Mouse (Mus musculus) liver, postnatal 0 days (tissue): ENCODE results near the gene Tex101. TPM values are rescaled to one million over a fixed set of nuclear protein-coding genes. Genes with fewer than 3 reads are reported as not detected.
"Not testable (repeated sequence)": the region's sequence is repeated elsewhere in the genome, so short reads cannot be mapped to it uniquely, and the experiment has no call there.

ENCODE experiments used
- ATAC-seq: fragments of 200-750 bp; cut with Nextera tagmentation; 2 replicates; pipeline ENCODE4 v1.8.0; 2017; ENCODE audit warnings: mild to moderate bottlenecking, moderate library complexity
- DNase-seq: peaks from one replicate; pipeline ENCODE4 v3.0.0-alpha.2; 2016
- H3K27ac ChIP-seq: fragments of 300-500 bp; sonication (generic); 2 replicates; pipeline ENCODE4 v1.5.1; 2014; ENCODE audit warnings: antibody characterized with exemption, moderate library complexity, mild to moderate bottlenecking, low read depth
- H3K27me3 ChIP-seq: fragments of 300-500 bp; sonication (generic); 2 replicates; pipeline ENCODE4 v1.6.1; 2014; ENCODE audit warnings: low read length, control low read depth, mixed read lengths; ENCODE audit not compliant: insufficient read depth
- H3K36me3 ChIP-seq: fragments of 300-500 bp; sonication (generic); replicated peaks from 2 replicates; pipeline ENCODE4 v1.6.1; 2014; ENCODE audit warnings: mild to moderate bottlenecking, control low read depth, low read length, moderate library complexity, mixed read lengths; ENCODE audit not compliant: insufficient read depth
- H3K4me1 ChIP-seq: fragments of 300-500 bp; sonication (generic); 2 replicates; pipeline ENCODE4 v1.6.1; 2014; ENCODE audit warnings: antibody characterized with exemption, mild to moderate bottlenecking, control low read depth; ENCODE audit not compliant: insufficient read depth
- H3K4me2 ChIP-seq: fragments of 300-500 bp; sonication (generic); 2 replicates; pipeline ENCODE4 v1.6.1; 2014; ENCODE audit warnings: low read depth, mild to moderate bottlenecking, low read length, moderate library complexity, mixed read lengths
- H3K4me3 ChIP-seq: fragments of 300-500 bp; sonication (generic); 2 replicates; pipeline ENCODE4 v1.5.1; 2014; ENCODE audit warnings: low read depth, low read length
- H3K9ac ChIP-seq: fragments of 300-500 bp; sonication (generic); replicated peaks from 2 replicates; pipeline ENCODE4 v1.6.1; 2014; ENCODE audit warnings: mild to moderate bottlenecking, moderate library complexity
- H3K9me3 ChIP-seq: fragments of 300-500 bp; sonication (generic); 2 replicates; pipeline ENCODE4 v1.6.1; 2016; ENCODE audit warnings: mild to moderate bottlenecking, control low read depth, low read length, mixed read lengths
- CTCF ChIP-seq: sonication (generic); IDR thresholded peaks from 2 replicates; pipeline ENCODE4 v1.5.1; 2016; ENCODE audit warnings: antibody characterized with exemption, low read depth
- EP300 ChIP-seq: IDR thresholded peaks from 2 replicates; pipeline ENCODE4 v1.6.1; 2016; ENCODE audit warnings: antibody characterized with exemption, low read depth, mild to moderate bottlenecking
- WGBS: fragments of 180-500 bp; shearing (Covaris S2); extraction: QIAGEN DNeasy Blood & Tissue Kit; methylation state at CpG from one replicate; pipeline ENCODE4 v1.1.7; 2014; ENCODE audit not compliant: insufficient replicate concordance; 5-methylcytosine and 5-hydroxymethylcytosine counted together
- polyA plus RNA-seq: library from polyadenylated mRNA; unstranded; fragments of >200 nt; fragmentation: Nextera tagmentation; extraction: Ambion mirVana; gene quantifications from 2 replicates; pipeline ENCODE4 v1.2.1, GENCODE M21; 2015

Gene Tex101
- polyA plus RNA-seq, result not detected in 2 replicates

DNA sequence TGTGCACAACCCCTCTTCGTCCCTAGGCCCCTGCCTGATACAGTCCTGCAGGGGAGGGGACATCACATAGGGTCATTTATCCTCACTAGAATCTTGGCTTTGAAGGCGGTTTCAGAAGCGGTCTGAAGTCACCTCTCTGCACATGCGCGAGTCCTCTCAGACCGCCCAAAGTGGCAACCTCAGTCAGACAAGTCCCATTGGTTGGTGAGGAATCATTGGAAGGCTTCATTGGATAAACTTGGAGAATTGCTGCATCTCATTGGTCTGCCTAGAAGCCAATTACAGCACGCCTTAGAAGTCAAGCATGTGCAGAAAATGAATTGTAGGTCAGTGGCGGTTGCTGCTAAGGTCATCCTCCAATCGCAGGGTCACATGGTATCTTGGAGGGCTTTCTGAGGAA, at the start of gene Tex101:
Gene Tex101, minus strand, starts transcription at position 101 of the 400 bp plus-strand sequence.
- 75% methylated on average over 9 of the region's 9 CpGs for WGBS
- no peak for ATAC-seq
- Histone ChIP-seq H3K9me3 (no peaks in the 10 kb centered on the region), H3K27ac (no peak within 1 kb of the TSS), H3K27me3 (no peaks in the 10 kb centered on the region), H3K9ac (no peak within 1 kb of the TSS), H3K4me3 (no peak within 1 kb of the TSS), H3K4me1 (no peaks in the 10 kb centered on the region), H3K36me3 (no peaks in the 10 kb centered on the region), H3K4me2 (no peak within 1 kb of the TSS)
- no peak for DNase-seq
- TF ChIP-seq EP300 (no peak), CTCF (no peak)

DNA sequence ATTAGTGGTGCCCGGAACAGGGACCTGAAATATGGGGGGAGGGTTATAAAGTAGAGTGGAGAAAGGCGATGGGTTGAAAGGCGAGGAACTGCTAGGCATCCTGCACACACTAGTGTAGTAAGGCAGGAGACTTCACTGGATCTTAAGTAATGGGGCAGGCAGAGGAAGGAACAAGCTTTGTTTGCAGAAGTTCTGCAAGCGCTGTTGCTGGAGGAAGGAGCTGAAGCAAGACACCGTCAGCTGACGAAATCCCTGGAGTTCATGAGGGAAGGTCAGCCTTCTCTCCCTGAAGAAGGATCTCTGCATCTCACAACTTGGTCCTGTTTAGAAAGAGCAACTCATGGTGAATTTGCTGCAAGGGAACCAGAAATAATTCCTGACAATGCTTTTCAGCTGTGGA, 38.6 kb upstream of the Tex101 start:
- 0 out of 2 replicates have a peak overlapping the region, but pooled peaks have one; percentile 8 for H3K27ac ChIP-seq
- H3K9me3 ChIP-seq, result no peaks in the 10 kb centered on the region
- H3K4me2 ChIP-seq, result no peak overlapping the region
- 44% methylated on average over 6 of the region's 6 CpGs for WGBS
- TF ChIP-seq EP300, result no peak
- no peak for TF ChIP-seq CTCF
- DNase-seq (peak; percentile 43), ATAC-seq (no peak)
- no peak overlapping the region for H3K4me3 ChIP-seq
- H3K9ac ChIP-seq, result no peak overlapping the region
- H3K36me3 ChIP-seq, result no peaks in the 10 kb centered on the region
- no peaks in the 10 kb centered on the region for H3K4me1 ChIP-seq
- no peaks in the 10 kb centered on the region for H3K27me3 ChIP-seq

DNA sequence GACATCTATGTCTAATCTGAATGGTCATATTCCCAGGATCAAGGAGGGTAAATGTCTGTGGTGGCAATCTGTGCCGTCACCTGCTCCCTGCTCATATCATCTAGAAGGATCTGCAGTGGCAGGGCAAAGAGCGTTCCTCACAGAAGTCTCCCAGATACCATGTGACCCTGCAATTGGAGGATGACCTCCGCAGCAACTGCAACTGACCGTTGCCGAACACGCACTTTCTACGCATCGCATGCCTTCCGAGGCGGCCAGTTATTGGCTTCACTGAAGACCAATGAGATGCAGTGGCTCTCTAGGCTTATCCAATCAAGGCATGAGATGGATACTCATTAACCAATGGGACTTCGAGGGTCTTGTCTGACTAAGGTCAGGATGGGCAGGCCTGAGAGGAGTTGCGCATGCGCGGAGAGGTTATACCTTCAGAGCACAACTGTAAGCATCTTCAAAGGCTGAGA, 32.4 kb upstream of the Tex101 start, which contains the start of gene BC049730:
Gene BC049730, plus strand, starts transcription at position 411 of the 461 bp plus-strand sequence.
- H3K36me3 ChIP-seq, result no peaks in the 10 kb centered on the region
- ATAC-seq (no peak), DNase-seq (no peak)
- no peak within 1 kb of the TSS for H3K4me3 ChIP-seq
- H3K4me1 ChIP-seq, result no peaks in the 10 kb centered on the region
- no peaks in the 10 kb centered on the region for H3K9me3 ChIP-seq
- no peak within 1 kb of the TSS for H3K4me2 ChIP-seq
- TF ChIP-seq CTCF (no peak), EP300 (no peak)
- H3K27ac ChIP-seq, result no peak within 1 kb of the TSS
- no peak within 1 kb of the TSS for H3K9ac ChIP-seq
- WGBS, result 85% methylated on average over 14 of the region's 14 CpGs
- no peaks in the 10 kb centered on the region for H3K27me3 ChIP-seq

DNA sequence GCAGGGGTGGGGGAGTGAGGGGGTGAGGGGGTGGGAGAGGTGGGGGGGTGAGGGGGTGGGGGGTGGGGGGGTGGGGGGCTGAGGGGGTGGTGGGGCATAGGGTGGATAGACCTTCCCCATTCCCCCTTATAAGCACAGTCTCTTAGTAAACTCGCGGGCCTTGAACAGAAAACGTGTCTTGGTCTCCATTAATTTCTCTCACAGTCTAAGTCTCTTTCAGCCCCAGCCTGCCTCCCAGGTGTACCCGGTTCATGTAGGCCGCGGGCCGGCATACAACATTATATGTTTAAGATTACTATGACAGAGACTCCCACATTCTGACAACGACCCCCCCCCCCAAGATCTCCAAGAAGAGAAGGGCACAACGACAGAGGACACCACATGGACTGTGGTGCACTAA, 26.4 kb upstream of the Tex101 start:
- 77% methylated on average over 9 of the region's 9 CpGs for WGBS
- not testable (repeated sequence) for ATAC-seq, H3K4me2 ChIP-seq, H3K4me3 ChIP-seq, H3K27me3 ChIP-seq, DNase-seq, H3K27ac ChIP-seq, H3K9ac ChIP-seq, H3K4me1 ChIP-seq, H3K9me3 ChIP-seq, H3K36me3 ChIP-seq

DNA sequence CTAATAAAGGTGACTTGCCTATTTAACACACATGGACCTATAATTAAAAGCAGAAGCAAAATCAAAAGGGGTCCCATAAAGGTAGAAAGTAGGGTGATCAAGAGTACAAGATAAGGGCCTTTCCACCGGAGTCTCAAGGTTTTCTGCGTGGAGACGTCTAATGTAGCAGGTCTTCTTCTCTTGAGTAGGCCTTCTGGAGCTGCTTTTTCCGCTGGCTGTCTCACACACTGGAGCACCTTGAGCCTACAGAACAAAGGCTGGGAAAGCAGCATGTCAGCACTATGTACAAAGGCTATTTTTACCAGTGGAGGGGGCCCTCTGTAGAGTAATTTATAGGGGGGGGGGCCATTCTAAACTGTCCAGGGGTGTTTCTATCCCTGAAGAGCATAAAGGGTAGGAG, 21.4 kb upstream of the Tex101 start:
- not testable (repeated sequence) for ATAC-seq, H3K36me3 ChIP-seq, H3K27ac ChIP-seq, H3K9me3 ChIP-seq, H3K27me3 ChIP-seq, H3K4me2 ChIP-seq, H3K9ac ChIP-seq, DNase-seq, H3K4me1 ChIP-seq, H3K4me3 ChIP-seq
- WGBS, result 83% methylated on average over 4 of the region's 4 CpGs

DNA sequence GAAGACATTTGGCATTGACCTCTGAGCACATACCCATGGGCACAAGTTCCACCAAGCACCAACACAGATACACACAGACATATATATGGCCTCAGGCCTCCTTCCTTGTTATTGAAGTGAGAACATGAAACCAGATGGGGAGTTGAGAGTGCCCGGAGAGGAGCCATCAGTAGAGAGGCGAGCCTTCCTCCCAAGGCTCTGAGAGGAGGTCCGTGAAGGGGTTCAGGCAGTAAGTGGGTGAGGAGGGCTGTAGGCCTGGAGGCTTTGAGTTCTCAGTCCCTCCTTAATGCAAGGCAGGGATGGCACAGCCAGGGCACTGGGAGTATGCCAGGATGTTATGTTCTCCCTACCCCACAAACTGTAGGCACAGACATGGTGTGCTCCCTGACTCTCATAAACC, 16.2 kb upstream of the Tex101 start:
- DNase-seq, H3K36me3 ChIP-seq, ATAC-seq, H3K4me3 ChIP-seq, H3K9me3 ChIP-seq, H3K27ac ChIP-seq, H3K4me2 ChIP-seq, H3K4me1 ChIP-seq, H3K27me3 ChIP-seq, H3K9ac ChIP-seq: not testable (repeated sequence)
- 67% methylated on average over 3 of the region's 3 CpGs for WGBS

DNA sequence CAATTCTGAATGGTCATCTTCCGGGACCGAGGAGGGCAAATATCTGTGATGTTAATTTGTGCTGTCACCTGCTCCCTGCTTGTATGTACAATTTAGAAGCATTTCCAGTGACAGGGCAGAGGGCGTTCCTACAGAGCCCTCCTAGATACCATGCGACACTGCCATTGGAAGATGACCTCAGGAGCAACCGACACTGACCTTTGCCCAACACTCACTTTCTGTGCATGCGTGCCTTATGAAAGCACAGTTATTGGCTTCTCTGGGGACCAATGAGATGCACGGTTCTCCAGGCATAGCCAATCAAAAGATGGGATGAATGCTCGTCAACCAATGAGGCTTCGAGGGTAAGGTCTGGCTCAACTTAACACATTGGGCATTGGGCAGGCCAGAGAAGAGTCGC, 11.0 kb upstream of the Tex101 start:
- H3K9ac ChIP-seq, H3K4me1 ChIP-seq, DNase-seq, H3K27me3 ChIP-seq, H3K9me3 ChIP-seq, H3K36me3 ChIP-seq, ATAC-seq, H3K4me2 ChIP-seq, H3K4me3 ChIP-seq, H3K27ac ChIP-seq: not testable (repeated sequence)
- 83% methylated on average over 10 of the region's 10 CpGs for WGBS
